Mouse (Mus musculus): ENCODE data around the gene Brinp3. TPM values are rescaled to one million over a fixed set of nuclear protein-coding genes. Genes with fewer than 3 reads are reported as not detected.
"Not testable (repeated sequence)": the region's sequence is repeated elsewhere in the genome, so short reads cannot be mapped to it uniquely, and the experiment has no call there.

Gene Brinp3
- total RNA-seq (2021), result not detected

- DNase-seq, result no peak
Measured at GRCm38 (mm10) chr1:146494681-146495331, at the start of gene Brinp3. Brinp3 (plus strand) TSS chr1:146494760.

GRCm38 (mm10) chr1:146494221-146494620, 339 bp upstream of the Brinp3 start:
- DNase-seq, result no peak

GRCm38 (mm10) chr1:146495386-146495785, 826 bp downstream of the Brinp3 start:
- DNase-seq, result no peak

GRCm38 (mm10) chr1:146497381-146498081, 3.0 kb downstream of the Brinp3 start:
- DNase-seq, result no peak

DNA sequence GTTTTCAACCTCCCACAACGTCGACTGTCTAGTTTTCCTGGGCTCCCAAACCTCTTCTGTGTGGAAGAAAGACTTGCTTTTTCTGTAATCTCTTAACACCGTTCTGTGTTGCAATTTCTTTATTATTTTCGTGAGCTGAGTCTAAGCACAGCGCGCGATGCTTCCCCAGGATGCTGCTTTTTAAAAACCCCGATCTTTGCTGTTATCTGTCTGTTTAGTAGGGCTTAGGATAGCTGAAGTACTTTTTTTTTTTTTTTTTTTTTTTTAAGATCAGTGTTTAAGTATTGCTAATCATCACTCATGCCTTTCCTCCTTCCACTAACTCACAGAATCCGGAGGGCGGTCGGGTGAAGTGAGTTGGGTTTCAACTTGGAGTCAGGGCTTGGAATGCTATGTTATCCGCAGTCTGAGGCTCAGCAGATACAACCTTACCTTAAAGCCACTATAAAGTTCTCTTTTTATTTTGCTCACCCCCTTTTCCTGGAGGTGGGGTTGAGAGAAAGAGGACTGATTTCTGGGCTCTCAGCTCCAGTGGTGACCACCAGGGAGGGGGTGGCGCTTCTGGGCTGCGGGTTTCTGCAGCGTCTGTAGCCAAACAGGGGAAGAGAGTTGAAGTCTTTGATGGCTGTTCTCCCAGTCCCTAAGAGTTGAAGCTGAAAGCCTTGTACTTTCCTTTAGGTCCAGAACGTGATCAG, 3.7 kb downstream of the Brinp3 start:
- no peak for DNase-seq

- no peak for DNase-seq
Measured at GRCm38 (mm10) chr1:146498780-146499114, 4.2 kb downstream of the Brinp3 start.

- DNase-seq, result no peak
Measured at GRCm38 (mm10) chr1:146515377-146515776, 20.8 kb downstream of the Brinp3 start.

GRCm38 (mm10) chr1:146523727-146524573, 29.4 kb downstream of the Brinp3 start:
- DNase-seq, result no peak

DNA sequence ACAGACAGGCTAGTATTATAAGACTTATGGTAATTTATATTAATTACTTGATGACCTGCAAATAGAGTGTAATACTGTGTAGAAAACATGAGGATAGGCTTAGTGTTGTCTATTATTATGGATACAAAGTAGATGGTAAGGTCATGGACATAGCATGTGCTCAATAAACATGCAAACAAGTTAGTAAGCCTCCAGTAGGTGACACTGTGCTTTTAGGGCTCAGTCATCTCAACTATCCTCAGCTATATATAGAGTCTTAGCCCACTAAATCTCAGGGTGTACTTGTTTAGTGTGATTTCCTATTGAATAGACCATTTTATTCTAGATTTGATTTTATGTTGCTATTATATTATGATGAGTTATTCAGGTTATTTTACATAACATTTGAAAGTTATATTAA, 34.0 kb downstream of the Brinp3 start:
- DNase-seq, result no peak

DNA sequence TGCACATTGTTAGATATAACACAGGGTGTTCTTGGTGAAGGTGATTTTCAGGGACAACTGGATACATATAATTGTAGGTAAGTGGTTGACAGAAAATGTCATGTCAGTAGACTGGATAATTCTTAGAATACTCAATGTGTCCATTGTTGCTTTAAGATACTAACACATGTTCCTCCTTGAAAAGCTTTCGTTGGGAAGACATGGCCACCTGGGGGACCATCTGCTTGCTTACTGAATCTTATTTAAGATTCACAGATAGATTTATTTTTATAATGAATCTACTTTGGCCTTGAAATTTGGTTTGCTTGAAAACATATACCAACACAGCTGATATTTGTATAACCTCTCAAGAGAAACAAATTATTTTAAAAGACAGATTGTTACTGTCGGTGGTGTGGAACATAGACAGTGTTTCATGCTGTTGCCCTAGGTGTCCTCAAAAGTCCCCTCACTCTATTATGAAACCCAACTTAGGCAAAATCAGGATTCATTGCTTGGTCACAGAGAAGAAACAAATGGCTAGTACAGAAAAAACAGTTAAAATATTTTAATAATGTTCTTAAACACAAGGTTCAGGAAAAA, 52.4 kb downstream of the Brinp3 start:
- no peak for DNase-seq

DNA sequence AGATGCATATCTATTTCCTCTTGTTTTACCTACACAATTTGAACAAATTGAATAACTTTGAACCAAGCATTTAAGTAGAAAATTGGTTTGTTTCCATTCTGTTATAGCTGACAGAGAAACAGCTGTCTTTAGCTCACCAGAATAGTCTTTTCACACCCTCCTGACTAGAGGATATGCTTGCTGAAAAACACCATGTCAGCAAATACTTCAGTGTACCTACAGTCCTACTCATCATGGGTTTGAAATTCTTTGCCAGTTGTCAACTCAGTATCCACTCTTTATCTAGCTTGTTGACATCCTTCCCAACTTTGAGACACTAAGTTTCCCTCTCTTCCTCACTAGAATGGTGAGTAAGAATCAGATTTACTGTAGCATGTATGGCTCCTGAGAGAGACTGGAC, 62.4 kb downstream of the Brinp3 start:
- no peak for DNase-seq

DNA sequence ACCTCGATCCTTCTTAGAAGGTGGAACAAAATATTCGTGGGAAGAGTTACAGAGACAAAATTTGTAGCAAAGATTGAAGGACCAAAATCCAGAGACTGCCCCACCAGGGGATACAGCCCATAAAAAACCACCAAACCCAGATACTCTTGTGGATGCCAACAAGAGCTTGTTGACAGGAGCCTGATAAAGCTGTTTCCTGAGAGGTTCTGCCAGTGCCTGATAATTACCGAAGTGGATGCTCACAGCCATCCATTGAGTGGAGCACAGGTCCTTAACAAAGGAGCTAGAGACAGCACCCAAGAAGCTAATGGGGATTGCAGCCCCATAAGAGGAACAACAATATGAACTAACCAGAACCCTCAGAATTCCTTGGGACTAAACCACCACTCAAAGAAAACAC, 67.6 kb downstream of the Brinp3 start:
- no peak for DNase-seq

DNA sequence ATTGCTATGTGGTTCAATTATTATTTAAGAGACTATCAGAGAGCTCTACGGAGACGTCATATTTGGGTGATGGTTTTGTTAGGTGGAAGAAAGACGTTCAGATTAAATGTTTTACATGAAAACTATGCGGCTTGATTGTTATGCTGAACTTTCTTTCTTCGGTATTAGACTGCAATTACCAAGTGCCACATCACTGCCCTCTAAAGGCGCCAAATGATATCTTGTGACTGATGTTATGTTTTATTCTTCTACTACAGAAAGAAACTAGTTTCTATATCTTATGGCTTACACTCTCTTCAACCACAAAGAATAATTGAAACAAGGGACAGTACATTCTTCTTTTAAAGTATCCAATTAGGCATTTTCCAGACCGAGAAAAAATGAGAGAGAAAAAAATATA, 89.6 kb downstream of the Brinp3 start:
- DNase-seq, result no peak

- no peak for DNase-seq
Measured at GRCm38 (mm10) chr1:146632895-146633294, 138.3 kb downstream of the Brinp3 start.

DNA sequence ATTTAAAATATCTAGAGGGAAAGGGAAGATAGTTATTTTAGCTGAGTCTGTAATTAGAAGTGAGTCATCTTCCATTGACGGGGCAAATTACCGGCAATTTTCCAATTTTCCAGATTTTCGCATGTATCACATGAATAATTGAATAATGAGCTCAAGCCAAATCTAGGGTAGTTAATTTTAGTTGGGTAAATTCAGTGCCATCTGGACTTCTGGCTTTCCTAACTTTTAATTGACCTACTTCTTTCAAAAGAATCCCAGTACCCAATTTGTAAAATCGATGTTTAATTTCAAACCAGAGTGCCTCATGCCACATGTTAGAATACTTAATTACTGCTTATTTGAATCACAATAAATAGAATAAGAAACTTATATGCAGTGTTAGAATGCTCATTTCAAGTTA, 162.7 kb downstream of the Brinp3 start:
- no peak for DNase-seq

DNA sequence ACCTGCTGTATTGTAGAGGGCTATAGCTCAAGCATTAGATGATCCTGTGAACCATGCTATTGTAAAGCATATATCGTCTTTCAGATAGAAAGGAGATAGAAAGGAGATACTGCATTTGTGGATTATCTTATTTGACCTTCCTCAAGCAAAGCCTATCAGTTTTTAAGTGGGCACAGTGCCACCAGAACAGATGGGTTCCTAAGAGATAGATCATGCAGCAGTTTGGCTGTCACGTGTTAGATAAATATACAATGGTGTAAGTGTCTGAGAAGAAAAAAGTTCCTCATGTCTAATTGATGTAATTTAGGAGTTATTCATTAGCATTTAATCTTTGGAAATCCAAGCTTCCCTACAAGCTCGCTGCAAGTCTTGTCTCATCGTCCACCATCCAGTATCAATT, 206.2 kb downstream of the Brinp3 start:
- no peak for DNase-seq

DNA sequence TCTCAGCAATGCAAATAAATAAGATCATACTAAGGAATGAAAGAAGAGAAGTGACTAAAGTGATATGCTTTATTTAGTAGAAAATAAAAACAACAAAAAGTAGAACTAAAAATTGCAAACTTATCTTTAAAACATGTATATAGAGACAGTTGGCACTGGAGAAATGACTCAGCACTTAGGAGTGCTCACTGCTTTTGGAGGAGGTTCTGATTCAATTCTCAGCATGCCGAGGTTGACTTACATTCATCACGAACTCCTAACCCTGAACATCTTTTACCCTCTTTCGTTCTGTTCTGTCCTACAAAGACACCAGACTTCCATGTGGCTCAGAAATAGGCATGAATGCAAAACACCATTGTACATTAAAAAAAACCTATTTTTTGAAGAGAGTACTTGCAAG, 225.0 kb downstream of the Brinp3 start:
- DNase-seq, result no peak

DNA sequence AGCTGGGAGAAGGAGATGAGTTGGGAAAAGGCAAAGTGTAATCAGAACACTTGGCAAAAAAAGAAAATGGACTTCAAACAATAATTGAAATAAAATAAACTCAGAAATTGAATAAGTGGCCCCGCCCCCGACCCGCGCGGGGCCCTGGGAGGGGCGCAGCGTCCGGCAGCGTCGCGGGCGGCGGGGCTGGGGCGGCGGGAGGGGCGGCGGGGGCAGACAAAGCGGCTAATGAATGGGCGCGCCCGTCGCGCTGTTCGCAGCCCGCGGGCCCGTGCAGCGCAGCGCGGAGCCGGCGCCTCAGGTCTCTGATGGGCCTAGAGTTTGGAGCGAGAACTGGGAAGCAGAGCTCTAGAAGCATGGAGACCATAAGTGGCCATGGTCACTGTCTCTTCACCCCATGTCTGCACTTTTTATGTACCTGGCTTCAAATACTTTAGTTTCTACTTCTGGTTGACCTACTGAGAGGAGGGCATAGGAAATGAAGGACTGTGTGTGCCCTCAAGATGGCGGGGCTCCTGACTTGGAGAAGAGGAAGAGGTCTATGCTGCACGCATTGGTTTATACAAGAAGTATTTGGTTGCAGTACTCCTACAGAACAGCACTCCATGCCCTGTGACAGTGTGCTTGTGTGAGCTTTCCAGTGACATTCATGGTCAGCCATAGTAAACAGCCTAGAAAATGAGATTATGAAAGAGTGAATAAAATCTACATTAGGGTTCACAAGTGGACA, 230.4 kb downstream of the Brinp3 start:
- DNase-seq, result not testable (repeated sequence)

DNA sequence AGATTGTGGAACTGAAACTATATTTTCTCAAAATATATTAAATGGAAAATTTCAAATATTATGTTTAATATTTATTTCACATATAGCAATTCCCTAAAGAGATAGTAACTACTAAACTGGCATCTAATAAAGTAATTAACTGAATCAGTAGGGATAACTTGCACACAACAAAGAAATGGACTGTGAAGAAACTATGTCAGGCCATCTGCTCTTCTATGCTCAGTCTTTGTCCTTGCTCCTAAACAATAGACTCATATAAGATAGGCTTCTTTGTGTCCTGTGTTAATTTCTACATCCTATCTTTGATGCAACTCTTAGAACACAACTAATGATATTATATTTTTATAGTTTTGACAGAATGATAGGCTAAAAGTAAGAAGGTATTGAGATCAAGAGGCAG, 256.5 kb downstream of the Brinp3 start:
- DNase-seq, result no peak

GRCm38 (mm10) chr1:146783259-146783658, 288.7 kb downstream of the Brinp3 start:
- DNase-seq, result no peak

DNA sequence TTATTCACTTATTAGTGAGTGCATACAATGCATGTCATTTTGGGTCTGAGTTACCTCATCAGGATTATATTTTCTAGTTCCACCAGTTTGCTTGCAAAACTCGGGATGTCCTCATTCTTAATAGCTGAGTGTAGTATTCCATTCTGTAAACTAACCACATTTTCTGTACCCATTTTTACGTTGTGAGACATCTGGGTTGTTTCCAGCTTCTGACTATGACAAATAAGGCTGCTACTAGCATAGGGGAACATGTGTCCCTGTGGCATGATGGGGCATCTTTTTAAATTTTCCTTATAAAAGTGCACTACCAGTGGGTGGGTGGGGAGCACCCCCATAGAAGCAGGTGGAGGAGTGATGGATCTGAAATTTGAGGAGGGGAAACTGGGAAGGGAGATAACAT, 292.7 kb downstream of the Brinp3 start:
- DNase-seq, result no peak

DNA sequence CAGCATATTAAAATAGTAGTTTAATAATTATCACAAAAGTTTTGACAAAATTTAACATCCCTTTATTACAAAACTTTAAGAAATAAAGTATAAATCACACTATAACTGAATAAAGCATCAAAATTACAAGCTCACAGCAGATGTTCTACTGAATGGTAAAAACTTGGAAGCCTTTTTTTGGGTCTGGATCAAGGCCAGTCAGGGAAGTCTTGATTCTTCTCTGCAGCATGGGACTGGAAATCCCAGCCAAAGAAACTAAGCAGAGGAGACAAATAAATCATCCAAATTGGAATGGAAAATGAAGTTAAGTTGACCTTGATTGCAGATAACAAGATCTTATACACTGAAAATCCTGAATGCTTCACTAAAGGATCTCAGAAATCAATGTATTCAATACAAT, 298.3 kb downstream of the Brinp3 start:
- no peak for DNase-seq

Measured in heart, postnatal 4 days (tissue).